Mouse (Mus musculus) embryo, embryonic 10 days (tissue): ENCODE measurements around the gene Heatr5a.

Experiments
- DNase-seq: peaks from one replicate; pipeline ENCODE4 v3.0.0-alpha.2; 2015; ENCODE audit warnings: low spot score

Gene Heatr5a

DNA sequence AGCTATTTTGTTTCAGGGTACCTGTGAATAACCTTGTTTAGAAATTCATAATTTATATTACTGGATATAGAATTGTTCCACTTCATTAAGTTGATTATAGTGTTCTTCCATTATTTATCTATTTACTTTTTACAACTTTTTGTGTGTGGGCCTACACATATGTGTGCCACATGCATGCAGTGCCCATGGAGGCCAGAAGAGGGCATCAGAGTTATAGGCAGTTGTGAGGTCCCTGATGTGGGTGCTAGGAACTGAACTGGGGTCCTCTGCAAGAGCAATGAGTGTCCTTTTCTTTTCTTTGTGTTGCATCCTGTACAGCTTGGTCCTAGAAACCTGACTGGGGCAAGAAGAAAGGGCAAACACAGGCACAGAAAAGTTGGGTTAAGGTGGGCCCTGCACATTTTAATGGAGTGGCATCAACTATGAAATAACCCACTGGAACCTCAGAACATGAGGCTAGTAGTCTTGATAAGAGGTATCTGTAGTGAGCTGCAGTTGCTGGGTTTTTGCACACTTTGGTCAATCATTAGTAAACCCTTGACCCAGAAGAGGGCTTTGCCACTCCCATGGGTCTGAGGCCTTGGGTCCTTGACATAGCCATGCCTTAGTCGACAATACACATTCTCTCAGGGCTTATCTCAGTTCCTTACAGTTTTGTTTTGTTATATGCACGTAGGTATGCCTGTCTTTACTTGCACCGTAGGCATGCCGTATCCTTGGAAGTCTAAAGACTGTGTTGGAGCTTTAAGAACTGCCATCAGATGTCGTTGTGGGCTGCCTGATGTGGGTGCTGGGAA is 1.3 kb upstream of the Heatr5a start:
- no peak for DNase-seq

DNA sequence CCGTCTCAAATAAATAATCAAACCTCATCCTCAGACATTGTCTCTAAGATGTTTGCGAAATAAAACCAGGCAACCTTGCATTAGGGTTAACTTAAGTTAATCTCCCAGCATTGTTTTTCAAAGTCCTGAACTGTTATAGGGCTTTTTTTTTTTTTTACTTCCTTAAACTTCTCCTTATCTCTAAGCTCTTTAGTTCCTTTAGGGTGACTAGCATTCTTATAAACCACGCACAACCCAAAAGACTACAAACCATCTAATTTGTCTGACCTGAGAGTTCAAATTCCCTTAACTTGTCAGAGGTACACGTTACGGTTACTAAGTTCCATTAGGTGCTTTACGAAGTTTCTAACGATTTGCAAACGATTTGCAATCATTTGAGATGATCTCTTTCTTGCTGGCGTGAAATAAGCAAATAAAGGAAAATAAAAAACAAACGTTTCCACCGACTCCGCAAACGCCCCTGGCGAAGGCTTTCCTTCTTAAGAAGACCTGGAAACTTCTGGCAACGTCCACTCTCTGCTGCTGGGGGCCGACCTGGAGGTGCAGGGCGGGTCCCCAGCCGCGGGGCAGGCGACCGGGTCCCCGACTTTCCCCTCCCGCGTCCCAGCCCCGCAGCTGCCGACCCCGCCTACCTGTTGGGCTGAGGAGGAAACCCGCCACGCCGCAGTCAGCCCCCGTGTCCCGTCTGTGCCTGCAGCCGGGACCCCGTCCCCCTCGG is 610 bp downstream of the Heatr5a start:
- peak; percentile 34 for DNase-seq

DNA sequence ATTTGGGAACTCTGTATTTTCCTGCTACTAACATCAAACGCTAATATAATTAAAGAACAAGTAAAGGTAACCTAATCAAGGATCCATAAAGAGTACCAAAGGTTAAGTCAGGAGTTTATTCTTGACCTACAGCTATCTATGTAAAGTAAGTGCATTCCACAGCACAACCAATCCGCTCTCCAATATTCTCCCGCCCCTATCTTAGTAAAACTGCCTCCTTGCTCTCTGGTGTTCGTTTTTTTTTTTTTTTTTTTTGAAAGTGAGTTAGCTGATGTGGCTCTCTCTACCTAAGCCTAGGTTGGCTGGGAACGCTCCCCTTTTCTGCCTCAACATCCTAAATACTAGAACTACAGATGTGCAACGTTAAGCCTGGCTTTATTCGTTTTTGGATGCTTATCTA is 1.2 kb downstream of the Heatr5a start:
- peak; percentile 16 for DNase-seq

DNA sequence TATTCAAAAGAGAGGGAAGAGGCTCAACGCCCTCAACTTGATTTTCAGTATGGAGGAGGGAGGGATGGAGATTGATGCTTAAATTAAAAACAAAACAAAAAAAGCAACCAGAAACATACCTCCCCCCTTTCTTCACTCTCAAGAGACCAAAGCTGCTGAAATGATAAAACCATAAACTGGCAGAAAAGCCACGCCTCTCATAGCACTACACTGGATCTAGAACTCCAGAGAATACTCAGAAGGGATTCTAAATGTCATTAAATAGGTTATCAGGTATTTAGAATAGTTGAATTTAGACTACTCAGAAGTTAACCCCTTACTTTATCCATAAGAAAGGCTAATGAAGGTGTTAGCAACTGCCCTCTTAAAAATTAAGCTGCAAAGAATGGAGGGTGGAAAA is 2.0 kb downstream of the Heatr5a start:
- DNase-seq: no peak

DNA sequence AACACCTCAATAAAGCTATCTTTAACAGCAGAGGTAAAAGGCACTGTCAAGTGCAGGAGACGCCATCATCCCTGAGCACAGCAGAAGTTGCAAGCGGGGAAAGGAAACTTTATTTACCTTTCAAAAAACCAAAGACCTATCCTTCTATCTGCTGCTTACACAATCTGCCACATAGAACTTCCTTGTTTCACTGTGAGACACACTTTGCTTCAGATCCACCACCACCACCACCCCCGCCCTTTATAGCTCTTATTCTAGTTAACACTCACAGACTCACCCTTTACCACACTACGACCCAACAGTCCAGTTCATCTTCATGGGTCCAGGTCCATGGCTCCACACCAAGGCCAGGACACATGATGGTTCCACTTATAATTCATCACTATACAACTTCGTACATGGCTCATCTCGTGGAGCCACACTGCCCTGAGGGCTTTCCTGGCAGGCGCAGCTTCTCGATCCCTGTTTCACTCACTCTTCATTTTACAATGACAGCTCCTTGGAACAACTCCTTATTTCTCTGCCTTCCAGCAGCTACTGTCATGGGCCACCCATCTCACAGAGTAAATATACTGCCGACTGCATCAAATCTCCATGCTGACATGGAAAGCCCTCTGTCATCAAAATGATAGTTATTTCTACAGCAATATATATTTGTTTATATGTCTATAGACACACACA is 3.1 kb downstream of the Heatr5a start:
- DNase-seq: no peak

DNA sequence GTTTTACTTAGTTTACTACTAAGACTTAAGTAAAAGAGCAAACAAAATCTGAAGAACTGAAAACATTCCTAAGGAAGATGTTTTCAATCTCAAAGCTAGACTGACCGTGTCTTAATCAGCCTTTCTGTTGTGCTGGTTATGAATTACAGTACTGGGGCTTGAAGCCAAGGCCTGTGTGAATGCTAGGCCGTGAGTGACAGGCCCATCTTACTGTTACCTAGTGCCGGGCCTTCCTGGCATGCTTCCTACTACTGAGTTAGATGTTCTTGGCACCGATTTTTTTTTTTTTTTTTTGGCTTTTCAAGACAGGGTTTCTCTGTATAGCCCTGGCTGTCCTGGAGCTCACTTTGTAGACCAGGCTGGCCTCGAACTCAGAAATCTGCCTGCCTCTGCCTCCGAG is 13.5 kb downstream of the Heatr5a start:
- DNase-seq: no peak

DNA sequence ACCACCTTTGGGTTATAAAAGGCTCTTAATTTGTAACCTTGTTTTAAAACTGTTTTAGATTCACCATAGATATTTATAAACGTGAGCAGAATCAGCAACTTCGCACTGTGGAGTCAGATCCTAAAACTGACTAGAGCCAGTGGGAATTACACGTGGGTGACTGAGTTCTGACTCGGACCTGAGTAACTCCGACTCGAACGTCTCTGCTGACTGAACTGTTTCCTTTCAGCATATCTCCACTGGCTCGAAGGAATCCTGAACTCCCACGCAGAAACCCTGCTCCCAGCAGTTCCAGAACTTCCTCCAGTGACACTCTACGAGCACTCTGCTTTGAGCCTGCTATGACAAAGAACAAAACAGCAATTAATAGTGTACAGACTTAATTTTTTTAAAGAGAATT is 18.8 kb downstream of the Heatr5a start:
- DNase-seq: no peak

DNA sequence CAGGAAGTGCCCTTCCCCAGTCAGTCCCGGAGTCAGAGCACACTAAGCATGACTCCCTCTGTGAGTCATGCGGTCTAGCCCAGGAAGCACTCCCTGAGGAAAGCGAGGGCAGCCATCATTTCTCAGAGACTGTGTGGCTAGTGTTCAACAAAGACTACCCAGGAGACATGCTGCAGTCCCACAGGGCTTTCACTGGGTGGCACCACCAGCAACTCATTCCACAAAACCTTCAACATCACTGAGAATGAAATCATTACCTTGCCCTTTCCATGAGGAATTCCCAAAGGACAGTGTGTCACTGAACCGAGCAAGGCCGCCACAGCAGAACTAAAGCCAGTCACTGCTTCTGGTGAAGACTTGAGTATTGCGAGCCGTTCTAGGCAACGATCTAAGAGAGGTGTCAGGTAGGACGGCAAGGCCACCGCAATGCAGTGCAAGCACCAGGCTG is 23.6 kb downstream of the Heatr5a start:
- DNase-seq: no peak

DNA sequence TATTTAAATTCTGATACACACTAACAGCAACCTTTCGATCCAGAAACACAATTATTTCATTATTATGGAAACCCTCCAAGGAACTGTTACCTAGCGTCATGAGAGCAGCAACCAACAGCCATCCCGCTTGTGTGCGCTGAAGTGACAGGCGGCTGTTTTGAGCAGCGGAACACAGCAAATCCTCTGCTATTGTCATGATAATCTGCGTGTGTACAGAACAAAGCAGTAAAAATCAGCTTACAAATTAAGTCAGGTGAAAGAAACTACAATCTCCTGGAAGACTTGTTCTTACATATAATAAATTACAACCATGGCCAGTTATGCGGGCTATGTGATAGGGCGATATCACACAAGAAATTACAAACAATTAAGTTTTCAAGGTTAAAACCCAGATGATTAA is 25.8 kb downstream of the Heatr5a start:
- no peak for DNase-seq

DNA sequence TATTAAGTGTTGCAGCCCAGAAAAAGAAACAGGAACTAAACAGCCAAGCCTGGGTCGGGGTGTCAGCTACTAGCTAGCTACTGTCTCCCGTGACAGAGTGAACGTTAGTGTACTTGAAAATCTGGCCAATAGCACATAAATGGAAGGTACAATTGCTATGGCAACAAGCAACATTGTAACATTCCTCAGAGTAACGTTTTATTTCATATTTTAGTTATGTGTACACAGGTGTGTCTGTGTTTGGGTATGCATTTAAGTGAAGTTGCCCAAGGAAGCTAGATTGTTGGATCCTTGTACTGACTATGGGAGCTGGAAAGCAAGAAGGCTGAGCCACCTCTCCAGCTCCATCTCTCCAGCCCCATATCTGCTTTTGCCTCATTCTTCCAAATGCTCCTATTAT is 31.3 kb downstream of the Heatr5a start:
- no peak for DNase-seq

DNA sequence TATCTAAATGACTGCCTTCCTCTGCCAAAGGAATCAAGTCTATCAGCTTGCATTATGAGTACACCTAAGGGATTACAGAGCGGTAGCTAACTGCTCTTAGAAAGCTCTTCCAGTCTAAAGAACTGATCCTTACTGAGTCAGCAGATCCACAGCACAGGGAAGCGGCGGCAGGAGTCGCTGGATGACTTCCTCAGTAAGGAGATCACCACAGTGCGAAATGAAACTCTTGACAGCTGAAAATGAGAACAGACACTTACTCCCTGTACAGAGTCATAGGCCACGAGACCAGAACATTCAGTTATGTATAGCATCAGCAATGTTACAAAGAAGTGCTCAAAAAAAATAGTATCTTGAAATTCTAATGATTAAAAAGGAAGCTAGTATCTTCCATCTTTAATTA is 33.2 kb downstream of the Heatr5a start:
- DNase-seq: no peak

DNA sequence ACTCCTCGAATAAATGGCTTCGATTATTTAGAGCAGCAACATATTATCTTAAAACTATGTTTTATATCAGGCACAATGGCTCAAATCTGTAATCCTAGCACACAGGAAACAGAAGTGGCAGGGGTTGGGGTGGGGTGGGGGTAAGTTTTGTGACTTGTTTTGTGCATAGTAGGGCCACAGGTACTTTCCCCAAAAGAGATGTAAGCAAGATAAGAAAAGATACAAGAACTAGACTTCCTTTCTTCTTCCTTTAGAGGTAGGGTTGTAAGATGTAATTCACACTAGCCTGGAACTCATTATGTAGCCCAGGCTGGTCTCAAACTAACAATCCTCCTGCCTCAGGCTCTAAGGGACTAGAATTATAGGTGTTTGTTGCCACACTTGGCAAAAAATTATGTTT is 41.5 kb downstream of the Heatr5a start:
- no peak for DNase-seq

DNA sequence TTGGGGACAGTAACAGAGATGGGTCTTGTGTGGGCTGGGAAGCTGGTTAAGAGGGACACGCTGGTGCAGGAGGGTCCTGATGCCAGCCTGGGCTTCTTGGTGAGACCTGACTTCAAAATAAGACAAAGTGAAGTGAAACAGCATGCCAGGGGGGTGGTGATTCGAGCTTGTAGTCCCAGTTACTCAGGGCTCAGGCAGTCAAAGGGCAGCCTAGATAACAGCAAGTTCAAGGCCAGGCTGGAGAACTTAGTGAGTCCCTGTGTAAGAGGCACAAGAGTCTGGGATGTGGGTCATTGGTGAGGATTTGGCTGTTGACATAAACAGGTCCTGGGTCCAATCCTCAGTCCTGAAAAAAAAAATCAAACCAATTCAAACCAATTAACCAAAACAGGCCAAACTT is 53.9 kb downstream of the Heatr5a start:
- DNase-seq: no peak

DNA sequence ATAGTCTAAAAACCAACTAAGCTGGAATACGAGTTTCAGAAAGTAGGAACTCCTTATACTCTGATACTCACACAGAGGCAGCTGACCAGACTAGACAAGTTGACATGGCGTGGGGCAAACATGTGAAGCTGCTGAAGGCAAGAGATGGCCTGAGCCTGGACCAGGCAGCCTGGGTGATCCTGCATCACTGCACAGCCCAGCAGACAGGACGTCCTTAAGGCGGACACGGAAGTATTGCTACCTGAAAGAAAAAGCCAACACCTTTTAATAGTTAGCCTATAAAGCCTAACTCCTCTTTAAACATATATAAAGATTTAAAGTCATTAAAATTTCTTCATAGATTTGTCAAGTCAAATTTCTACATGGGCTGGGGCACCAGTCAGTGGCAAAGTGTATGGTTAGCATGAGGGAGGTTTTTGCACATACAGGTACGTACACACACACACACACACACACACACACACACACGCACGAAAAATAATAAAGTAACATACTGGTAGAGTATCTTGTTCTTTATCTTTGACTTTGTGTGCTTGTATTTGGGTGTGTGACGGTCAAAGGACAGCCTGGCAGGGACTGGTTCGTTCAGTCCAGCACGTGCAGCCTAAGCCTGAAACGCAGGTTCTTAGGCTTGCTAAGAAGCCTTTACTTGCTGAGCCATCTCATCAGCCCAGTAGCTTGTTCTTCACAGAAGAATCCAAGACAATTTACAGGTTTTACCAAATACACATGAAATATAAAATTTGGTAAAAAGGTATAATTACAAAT is 56.0 kb downstream of the Heatr5a start:
- no peak for DNase-seq

DNA sequence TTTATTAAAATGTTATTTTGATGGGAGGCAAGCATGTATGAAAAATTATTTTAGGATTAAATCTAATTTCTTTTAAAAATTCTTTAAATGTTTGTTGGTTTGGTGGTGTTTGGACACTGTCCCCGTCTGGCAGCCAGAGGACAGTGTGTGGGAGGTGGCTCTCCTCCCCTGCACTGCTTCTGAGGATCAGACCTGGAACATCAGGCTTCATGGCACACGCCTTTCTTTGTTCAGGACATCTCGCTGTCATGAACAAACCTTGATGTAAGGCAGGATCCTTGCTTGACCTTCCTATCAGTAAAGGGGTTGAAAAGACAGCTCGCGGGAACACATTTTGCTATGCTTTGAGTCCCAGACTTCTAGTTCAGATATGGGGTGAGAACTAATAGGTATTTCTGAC is 61.9 kb downstream of the Heatr5a start:
- no peak for DNase-seq

DNA sequence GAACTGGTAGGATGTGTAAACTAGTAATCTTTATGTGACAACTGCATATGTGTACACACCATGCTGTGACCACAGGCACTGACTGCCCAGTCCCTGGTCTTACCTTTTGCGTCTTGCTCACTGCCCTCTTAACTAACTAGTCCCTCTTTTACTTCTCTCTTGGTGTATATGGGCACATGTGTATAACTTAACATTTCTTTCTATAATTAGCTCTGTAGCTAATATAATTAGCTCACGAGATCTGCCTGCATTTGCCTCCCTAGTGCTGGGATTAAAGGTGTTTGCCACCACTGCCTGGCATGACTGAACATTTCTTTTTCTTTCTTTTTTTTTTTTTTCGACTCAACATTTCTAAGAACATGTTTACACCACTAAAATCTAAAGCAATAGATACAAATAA is 63.6 kb downstream of the Heatr5a start:
- DNase-seq: no peak

DNA sequence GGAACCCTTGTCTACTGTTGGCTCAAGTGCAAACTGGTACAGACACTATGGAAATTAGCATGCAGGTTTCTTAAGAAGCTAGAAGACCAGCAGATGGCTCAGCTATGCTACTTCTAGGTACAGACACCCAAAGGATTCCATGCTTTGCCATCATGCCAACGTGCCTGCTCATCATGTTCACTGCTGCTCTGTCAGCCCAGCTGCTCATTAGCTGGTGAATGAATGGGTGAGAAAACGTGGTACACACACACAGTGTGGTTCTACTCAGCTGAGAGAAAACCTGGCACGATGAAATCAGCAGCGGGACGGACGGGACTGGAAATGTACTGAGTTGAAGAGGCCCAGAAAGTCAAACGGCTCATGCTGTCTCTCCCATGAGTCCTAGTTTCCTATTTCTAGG is 70.6 kb downstream of the Heatr5a start:
- DNase-seq: no peak

DNA sequence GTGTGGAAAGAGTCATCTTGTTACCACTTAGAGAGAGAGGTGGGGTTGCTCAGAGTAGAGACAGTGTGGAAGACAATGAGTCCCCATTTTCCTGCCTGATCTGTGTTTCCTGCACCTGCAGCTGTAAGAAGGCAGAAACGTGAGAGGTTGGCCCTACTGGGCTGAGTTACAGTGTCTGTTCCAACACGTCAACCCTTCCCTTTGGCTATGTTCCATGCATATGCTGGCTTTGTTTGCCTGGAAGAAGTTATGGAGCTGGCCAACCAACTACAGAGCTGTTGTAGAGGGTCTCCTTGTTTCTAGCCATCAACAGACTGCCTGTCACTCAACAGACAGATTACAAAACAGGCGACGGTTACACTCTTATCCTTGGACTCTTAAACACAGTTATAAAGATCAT is 74.2 kb downstream of the Heatr5a start:
- no peak for DNase-seq

DNA sequence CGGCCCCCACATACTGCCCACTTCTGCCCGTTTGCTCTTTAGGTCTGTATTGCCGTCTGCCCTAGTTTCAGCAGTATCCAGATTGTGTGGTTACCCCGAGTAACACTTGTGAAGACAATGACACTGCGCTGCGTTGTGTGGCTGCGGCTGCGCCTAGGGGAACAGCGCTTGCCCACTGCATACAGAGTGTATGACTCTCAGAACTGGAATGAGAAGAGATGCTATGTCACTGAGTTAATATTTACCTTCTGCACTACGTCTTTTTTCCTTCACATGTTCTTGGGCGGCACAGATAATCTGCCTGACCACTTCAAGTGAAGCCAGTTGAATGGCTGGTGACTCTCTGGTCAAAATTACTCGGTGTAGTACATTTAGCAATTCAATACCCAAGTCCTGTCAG is 82.5 kb downstream of the Heatr5a start:
- DNase-seq: no peak

DNA sequence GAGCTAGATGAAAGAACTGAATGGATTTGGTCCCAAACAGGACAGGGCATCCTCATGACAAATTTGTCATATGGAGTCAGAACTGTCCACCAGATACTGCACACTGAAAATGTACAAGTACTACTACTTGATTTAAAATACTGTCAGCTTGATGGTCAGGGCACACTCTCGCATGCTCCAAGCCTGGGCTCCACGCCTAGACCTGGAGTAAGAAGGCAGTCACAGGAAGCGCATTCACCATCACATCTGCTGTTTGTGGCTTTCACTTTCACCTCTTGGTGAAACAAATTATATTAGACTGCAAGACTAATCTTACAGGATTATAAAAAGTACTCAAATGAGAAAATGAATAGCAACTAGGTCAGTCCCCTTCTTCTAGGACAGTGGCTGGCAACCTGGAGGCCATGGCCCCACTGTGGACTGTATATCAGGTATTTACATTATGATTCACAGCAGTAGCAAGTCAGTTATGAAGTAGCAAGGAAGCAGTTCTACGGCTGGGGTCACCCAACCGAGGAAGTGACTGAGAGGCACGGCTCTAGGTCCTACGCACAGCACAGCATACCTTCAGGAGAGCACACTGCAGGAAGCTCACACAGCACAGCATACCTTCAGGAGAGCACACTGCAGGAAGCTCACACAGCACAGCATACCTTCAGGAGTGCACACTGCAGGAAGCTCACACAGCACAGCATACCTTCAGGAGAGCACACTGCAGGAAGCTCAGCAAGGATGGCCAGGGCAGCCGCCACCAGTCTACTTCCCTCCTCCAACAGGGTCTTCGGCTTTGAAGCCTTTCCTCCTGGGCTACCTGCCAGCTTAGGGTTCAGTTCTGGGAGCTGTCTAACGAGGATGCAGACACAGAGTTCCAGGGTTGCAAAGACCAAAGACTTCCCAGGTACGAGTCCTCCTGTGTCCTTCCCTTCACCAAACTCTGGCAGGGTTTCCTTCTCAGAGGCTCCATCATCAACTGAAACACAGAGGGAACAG is 83.5 kb downstream of the Heatr5a start:
- no peak for DNase-seq

DNA sequence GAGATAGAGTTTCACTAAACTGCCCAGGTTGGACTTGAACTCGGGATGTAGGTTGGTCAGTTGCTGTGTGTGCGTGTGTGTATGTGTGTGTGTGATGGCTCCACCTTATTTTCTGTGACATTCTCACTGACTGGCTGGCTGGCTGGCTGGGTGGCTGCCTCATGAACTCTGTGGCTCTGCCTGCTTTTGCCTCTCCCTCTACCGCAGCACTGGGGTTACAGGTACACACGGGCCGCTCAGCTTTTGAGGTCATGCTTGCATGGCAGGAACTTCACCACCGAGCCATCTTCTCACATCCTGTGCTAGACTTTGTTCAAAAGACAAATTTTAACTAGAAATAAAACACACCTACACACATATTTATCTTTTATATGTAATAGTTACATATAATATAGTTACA is 84.8 kb downstream of the Heatr5a start:
- no peak for DNase-seq
